17 mouse cellular contexts compared by ENCODE assay signal in genomic region chr5:135286926-135287325, GRCm38 (mm10).
"Had no signal": no experiment of that assay in that cellular context is flagged by ENCODE, and none has a peak within 500 bp of the region (broad histone marks: within the 10 kb centered on the region; RNA-seq: fewer than 3 reads in every experiment).

No protein-coding gene starts in this region.

- H3K9me3 ChIP-seq: heart, embryonic 13.5 days; heart, embryonic 15.5 days; hindbrain, embryonic 10.5 days; intestine, embryonic 15.5 days; limb, embryonic 10.5 days; limb, embryonic 12.5 days; liver, embryonic 13.5 days; liver, embryonic 15.5 days had no signal

- H3K4me3 ChIP-seq: gastrocnemius, adult 2 months; heart, embryonic 13.5 days; heart, embryonic 15.5 days; hindbrain, embryonic 10.5 days; hindbrain, embryonic 12.5 days; intestine, embryonic 15.5 days; layer of hippocampus, adult 2 months; left cerebral cortex, adult 2 months; limb, embryonic 10.5 days; limb, embryonic 12.5 days; liver, embryonic 13.5 days; liver, embryonic 15.5 days had no signal

- H3K9ac ChIP-seq: heart, embryonic 13.5 days; heart, embryonic 15.5 days; hindbrain, embryonic 12.5 days; hindbrain, embryonic 14.5 days; intestine, embryonic 15.5 days; limb, embryonic 12.5 days; liver, embryonic 13.5 days; liver, embryonic 15.5 days had no signal

- H3K36me3 ChIP-seq: heart, embryonic 13.5 days; heart, embryonic 15.5 days; hindbrain, embryonic 10.5 days; hindbrain, embryonic 12.5 days; intestine, embryonic 15.5 days; limb, embryonic 10.5 days; limb, embryonic 12.5 days; liver, embryonic 13.5 days; liver, embryonic 15.5 days had no signal

- H3K4me2 ChIP-seq: heart, embryonic 11.5 days; heart, embryonic 13.5 days; heart, embryonic 15.5 days; hindbrain, embryonic 12.5 days; hindbrain, embryonic 14.5 days; intestine, embryonic 15.5 days; limb, embryonic 12.5 days; liver, embryonic 11.5 days; liver, embryonic 13.5 days; liver, embryonic 15.5 days had no signal

- ATAC-seq: inflammation-experienced regulatory T-cells, adult 6 months; intestine, postnatal 0 days had no signal

- H3K27me3 ChIP-seq: heart, embryonic 15.5 days; hindbrain, embryonic 12.5 days; intestine, embryonic 15.5 days; liver, embryonic 13.5 days; liver, embryonic 15.5 days had no signal

- H3K27ac ChIP-seq: gastrocnemius, adult 2 months; heart, embryonic 13.5 days; heart, embryonic 15.5 days; hindbrain, embryonic 10.5 days; hindbrain, embryonic 12.5 days; hindbrain, embryonic 14.5 days; intestine, embryonic 15.5 days; layer of hippocampus, adult 2 months; left cerebral cortex, adult 2 months; limb, embryonic 10.5 days; limb, embryonic 12.5 days; liver, embryonic 13.5 days; liver, embryonic 15.5 days had no signal

- H3K4me1 ChIP-seq: heart, embryonic 13.5 days; heart, embryonic 15.5 days; intestine, embryonic 15.5 days; liver, embryonic 13.5 days; liver, embryonic 15.5 days had no signal
